ENCODE assay signal across 8 mouse cellular contexts in the genomic region with DNA sequence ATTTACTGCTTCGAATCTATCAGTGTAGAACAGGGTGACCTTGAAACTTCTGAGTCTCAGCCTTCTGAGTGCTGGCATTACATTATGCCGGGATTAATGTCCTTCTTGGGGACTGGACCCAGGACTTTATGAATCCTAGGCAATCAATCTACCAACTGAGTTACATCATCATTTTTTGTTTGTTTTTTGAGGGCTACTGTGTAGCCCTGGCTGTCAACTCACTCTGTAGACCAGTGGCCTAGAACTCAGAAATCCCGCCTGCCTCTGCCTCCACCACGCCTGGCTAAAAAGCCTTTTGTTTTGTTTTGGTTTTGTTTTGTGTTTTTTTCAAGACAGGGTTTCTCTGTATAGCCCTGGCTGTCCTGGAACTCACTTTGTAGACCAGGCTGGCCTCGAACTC. TPM values are rescaled to one million over a fixed set of nuclear protein-coding genes. Genes with fewer than 3 reads are reported as not detected.
DNase-seq lines count a peak whose midpoint lies in the region; ATAC-seq and TF ChIP-seq lines count a peak whose summit lies in the region.

No protein-coding gene starts in this region.

- no peaks in the 10 kb centered on the region for H3K9me3 ChIP-seq in forebrain, embryonic 15.5 days
- no peaks in the 10 kb centered on the region for H3K9me3 ChIP-seq in liver, embryonic 16.5 days (replicated peaks; ENCODE audit: control insufficient read depth, low read length)

- intact Hi-C loops in heart, adult 2 months (cut with DNase I) = loop anchor here (5.0 to 10.0 kb wide), 3 partner anchors 44 to 686 kb away; a partner anchor contains a TSS

- WGBS in heart, adult 2 months = 63% methylated on average over 5 of the region's 5 CpGs
- 83% methylated on average over 5 of the region's 5 CpGs for WGBS in forebrain, embryonic 15.5 days
- 63% methylated on average over 5 of the region's 5 CpGs for WGBS in liver, embryonic 16.5 days (ENCODE audit: insufficient replicate concordance)

- H3K4me3 ChIP-seq in heart, adult 2 months = no peak overlapping the region
- H3K4me3 ChIP-seq in forebrain, embryonic 15.5 days = peak overlapping the region; percentile 56
- H3K4me3 ChIP-seq in liver, embryonic 16.5 days (ENCODE audit: low read depth, low read length) = peak overlapping the region; percentile 99

- peaks cover 2% of the 10 kb centered on the region; the same call in 1 of the 2 replicates for H3K4me1 ChIP-seq in heart, adult 2 months (ENCODE audit: control insufficient read depth, insufficient read depth, low read length)
- H3K4me1 ChIP-seq in forebrain, embryonic 15.5 days = peaks cover 25% of the 10 kb centered on the region
- peaks cover 28% of the 10 kb centered on the region for H3K4me1 ChIP-seq in liver, embryonic 16.5 days (ENCODE audit: control insufficient read depth, low read depth, low read length)

- no peak overlapping the region for H3K9ac ChIP-seq in heart, adult 2 months (ENCODE audit: low read depth, low read length)
- no peak overlapping the region for H3K9ac ChIP-seq in forebrain, embryonic 15.5 days (replicated peaks)
- peak overlapping the region; percentile 100 for H3K9ac ChIP-seq in liver, embryonic 16.5 days (ENCODE audit: low read depth, low read length)

- H3K79me2 ChIP-seq in heart, adult 2 months (replicated peaks; ENCODE audit: control insufficient read depth, insufficient read depth, low read length) = 0 out of 2 replicates have a peak, but pooled peaks cover 1% of the 10 kb centered on the region

- peak overlapping the region; percentile 78 for H3K4me2 ChIP-seq in forebrain, embryonic 15.5 days (replicated peaks)
- H3K4me2 ChIP-seq in liver, embryonic 16.5 days (ENCODE audit: low read depth, low read length) = peak overlapping the region; percentile 64

- peaks cover 13% of the 10 kb centered on the region for H3K36me3 ChIP-seq in heart, adult 2 months (ENCODE audit: control insufficient read depth, insufficient read depth, low read length)
- no peaks in the 10 kb centered on the region for H3K36me3 ChIP-seq in forebrain, embryonic 15.5 days
- peaks cover 2% of the 10 kb centered on the region; the same call in 1 of the 2 replicates for H3K36me3 ChIP-seq in liver, embryonic 16.5 days (ENCODE audit: control insufficient read depth, insufficient read depth)

- no peak for DNase-seq in heart, adult 2 months
- no peak for DNase-seq in heart, adult 18-20 months
- no peak for DNase-seq in left cerebral cortex, adult 8-10 months (ENCODE audit: low spot score in 2 of 2)
- DNase-seq in cerebellum, adult 9-11 months = no peak
- DNase-seq in kidney, adult 8-10 months = no peak

- ATAC-seq in CD4-positive, CD25-positive, alpha-beta regulatory T cell, adult 4 months = peak; percentile 0
- ATAC-seq in forebrain, embryonic 15.5 days (replicated peaks) = 0 out of 2 replicates have a peak, but pooled peaks have one; percentile 1
- no peak for ATAC-seq in liver, embryonic 16.5 days (ENCODE audit: low read depth)

- no peak for TF ChIP-seq POLR2A in heart, adult 2 months (IDR thresholded peaks at IDR 0.05; ENCODE audit: insufficient read depth, low read depth, low read length)

- H3K27ac ChIP-seq in heart, adult 2 months = peak overlapping the region; percentile 99
- H3K27ac ChIP-seq in forebrain, embryonic 15.5 days (replicated peaks) = peak overlapping the region; percentile 97
- peak overlapping the region; percentile 99 for H3K27ac ChIP-seq in liver, embryonic 16.5 days (ENCODE audit: low read length)

- no peaks in the 10 kb centered on the region for H3K27me3 ChIP-seq in heart, adult 2 months (ENCODE audit: control insufficient read depth, insufficient read depth, low read length)
- H3K27me3 ChIP-seq in forebrain, embryonic 15.5 days = no peaks in the 10 kb centered on the region
- no peaks in the 10 kb centered on the region for H3K27me3 ChIP-seq in liver, embryonic 16.5 days (ENCODE audit: control insufficient read depth, insufficient read depth, low read depth, low read length)

- no peak for TF ChIP-seq EP300 in heart, adult 2 months (IDR thresholded peaks at IDR 0.05; ENCODE audit: insufficient read depth, low read depth, low read length)

- no peak for TF ChIP-seq CTCF in heart, adult 2 months (IDR thresholded peaks at IDR 0.05)

RNA-seq across cellular contexts. Expression of a gene that starts 0.7 kb away (rescaled TPM):
- total RNA-seq in heart, adult 2 months (2021) = 100 to 1,000 TPM; 164 to 179 TPM
- 258 and 403 TPM in 2 replicates for polyA plus RNA-seq in heart, adult 2 months (2012; rRNA removed)
- 100 to 1,000 TPM; 173 to 184 TPM for total RNA-seq in heart, adult 18-20 months (2021)
- 100 to 1,000 TPM; 204 to 227 TPM for polyA plus RNA-seq in CD4-positive, CD25-positive, alpha-beta regulatory T cell, adult 4 months (2017; shearing (Covaris generic))
- 285 and 286 TPM in 2 replicates for polyA plus RNA-seq in forebrain, embryonic 15.5 days (2015; fragmentation: Nextera tagmentation; extraction: Ambion mirVana)
- 249 TPM in 2 replicates for polyA plus RNA-seq in liver, embryonic 16.5 days (2015; fragmentation: Nextera tagmentation; extraction: Ambion mirVana)
- 100 to 1,000 TPM; 174 to 195 (median 178) TPM for total RNA-seq in left cerebral cortex, adult 8-10 months (2022)

RNA-seq across cellular contexts. Expression of a gene that starts 22.8 kb away (rescaled TPM):
- 10 to 100 TPM; 28.6 to 31.3 TPM for total RNA-seq in heart, adult 2 months (2021)
- 22.3 and 36.8 TPM in 2 replicates for polyA plus RNA-seq in heart, adult 2 months (2012; rRNA removed)
- total RNA-seq in heart, adult 18-20 months (2021) = 10 to 100 TPM; 31.8 to 32.7 TPM
- polyA plus RNA-seq in CD4-positive, CD25-positive, alpha-beta regulatory T cell, adult 4 months (2017; shearing (Covaris generic)) = 1 to 10 TPM; 4.0 to 5.8 TPM
- 6.2 and 6.5 TPM in 2 replicates for polyA plus RNA-seq in forebrain, embryonic 15.5 days (2015; fragmentation: Nextera tagmentation; extraction: Ambion mirVana)
- polyA plus RNA-seq in liver, embryonic 16.5 days (2015; fragmentation: Nextera tagmentation; extraction: Ambion mirVana) = 2.7 and 2.9 TPM in 2 replicates
- 10 to 100 TPM; 12.3 to 13.6 (median 12.4) TPM for total RNA-seq in left cerebral cortex, adult 8-10 months (2022)
